Mouse (Mus musculus): ENCODE measurements around the gene Tmem106c.
A peak's percentile ranks its signal among the peaks of the same experiment; 100 is the strongest.

Gene Tmem106c

GRCm38 (mm10) chr15:97963989-97964835, at the start of gene Tmem106c:
Gene Tmem106c (plus strand): TSS chr15:97964200.
- peak; percentile 94 for DNase-seq

- DNase-seq = peak; percentile 12
Observed at GRCm38 (mm10) chr15:97914331-97914747, 49.7 kb upstream of the Tmem106c start.

DNA sequence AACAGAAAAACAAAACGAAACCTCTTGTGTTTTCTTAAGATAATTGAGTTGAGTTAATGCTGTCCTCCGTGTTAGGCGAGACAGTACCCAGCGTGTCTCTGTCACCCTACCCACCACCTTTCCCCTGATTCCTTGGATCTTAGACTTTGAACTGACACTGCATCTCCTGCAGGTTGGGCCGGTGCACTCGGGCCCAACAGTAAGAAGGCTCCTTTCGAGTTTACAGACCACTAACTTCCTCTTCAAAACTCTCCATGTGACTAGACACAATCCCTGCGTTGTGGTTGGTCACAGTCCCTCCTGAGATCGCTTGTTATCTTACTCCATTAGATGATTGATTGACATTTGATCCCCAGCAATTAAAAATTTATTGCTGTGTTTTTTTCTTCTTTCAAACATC, 46.0 kb upstream of the Tmem106c start:
- no peak for DNase-seq

GRCm38 (mm10) chr15:97919217-97919616, 44.8 kb upstream of the Tmem106c start:
- no peak for DNase-seq

- DNase-seq = no peak
Observed at GRCm38 (mm10) chr15:97920306-97920705, 43.7 kb upstream of the Tmem106c start.

DNA sequence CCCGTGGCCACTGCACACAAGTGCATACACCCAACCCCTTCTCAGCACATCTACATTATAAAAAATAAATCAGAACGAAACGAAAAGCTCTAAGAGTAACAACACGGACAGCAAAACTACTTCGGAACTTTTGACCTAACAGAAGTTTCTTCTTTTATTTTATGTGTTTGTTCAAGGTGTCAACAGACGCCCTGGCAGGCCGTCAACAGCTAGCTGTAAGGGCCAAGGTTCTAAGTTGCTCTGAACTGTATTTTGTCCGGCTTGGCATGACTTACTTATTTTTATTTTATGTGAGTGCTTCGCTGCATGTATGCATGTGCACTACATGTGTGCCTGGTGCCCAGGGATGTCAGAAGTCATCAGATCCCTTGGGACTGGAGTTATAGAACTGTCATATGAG, 42.2 kb upstream of the Tmem106c start:
- DNase-seq = no peak

- DNase-seq = no peak
Observed at GRCm38 (mm10) chr15:97922421-97922820, 41.6 kb upstream of the Tmem106c start.

GRCm38 (mm10) chr15:97927018-97927417, 37.0 kb upstream of the Tmem106c start:
- DNase-seq = no peak

DNA sequence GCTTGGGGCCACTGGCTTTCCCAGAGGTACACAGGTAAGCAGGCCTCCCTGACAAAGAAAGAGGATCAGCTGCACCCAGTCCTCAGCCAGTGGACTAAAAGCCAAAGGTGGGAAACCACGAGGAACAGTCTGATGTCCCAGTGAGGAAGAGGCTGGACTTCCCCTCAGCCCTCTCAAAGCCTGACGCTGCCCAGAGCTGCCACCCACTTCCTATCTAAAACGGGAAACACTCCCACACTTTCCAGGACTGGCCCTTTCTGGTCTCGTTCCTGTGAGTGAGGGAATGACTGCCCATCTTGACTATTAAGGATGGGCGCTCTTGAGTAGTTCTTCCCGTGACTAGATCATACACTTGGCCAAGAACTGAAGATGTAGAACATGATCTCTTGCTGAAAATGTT, 36.2 kb upstream of the Tmem106c start:
- DNase-seq = no peak

DNA sequence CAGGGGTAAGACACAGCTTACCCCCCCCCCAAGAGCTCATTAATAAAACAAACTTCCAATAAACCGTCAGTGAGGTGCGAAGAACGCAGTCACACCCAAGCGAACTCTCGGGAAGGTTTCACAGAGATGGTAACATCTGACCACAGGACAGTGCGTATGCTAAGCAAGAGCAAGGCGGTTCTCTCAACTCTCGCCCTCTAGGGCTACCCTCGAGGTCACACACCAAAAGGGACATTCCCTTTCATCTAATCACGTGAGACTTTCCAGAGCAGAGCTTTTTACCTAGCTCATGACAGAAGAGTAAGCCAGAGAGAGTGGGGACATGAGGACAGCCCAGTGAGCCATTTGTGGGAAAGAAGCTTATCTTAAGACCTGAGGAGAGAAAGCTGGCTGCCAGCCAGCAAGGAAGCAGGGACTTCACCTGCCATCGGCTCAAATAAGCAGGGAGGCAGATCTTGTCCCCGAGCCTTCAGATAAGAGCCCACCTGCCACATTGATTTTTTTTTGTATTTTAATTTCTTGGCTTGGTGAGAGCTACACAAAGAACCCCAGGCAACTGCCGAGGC, 34.7 kb upstream of the Tmem106c start:
- no peak for DNase-seq

- DNase-seq = no peak
Observed at GRCm38 (mm10) chr15:97932441-97932840, 31.6 kb upstream of the Tmem106c start.

- DNase-seq = no peak
Observed at GRCm38 (mm10) chr15:97938580-97938979, 25.4 kb upstream of the Tmem106c start.

DNA sequence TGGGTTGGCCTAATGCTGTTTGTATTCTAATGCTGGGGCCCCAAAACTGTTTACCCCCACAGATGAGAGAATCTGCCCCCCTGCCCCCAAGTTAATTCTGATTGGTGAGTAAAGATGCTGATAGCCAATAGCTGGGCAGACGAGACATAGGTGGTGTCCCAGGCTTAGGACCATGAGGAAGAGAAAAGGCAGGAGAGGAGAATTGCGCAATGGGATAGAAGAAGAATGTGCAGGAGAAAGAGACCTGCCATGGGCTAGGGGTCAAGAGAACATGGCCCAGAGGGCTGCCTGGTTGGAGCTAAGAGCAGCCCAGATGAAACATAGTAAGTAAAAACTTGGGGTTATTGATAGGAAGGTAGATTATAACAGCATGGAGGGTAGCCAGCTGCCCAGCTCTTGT, 23.9 kb upstream of the Tmem106c start:
- DNase-seq = no peak

GRCm38 (mm10) chr15:97941306-97941705, 22.7 kb upstream of the Tmem106c start:
- DNase-seq = no peak

DNA sequence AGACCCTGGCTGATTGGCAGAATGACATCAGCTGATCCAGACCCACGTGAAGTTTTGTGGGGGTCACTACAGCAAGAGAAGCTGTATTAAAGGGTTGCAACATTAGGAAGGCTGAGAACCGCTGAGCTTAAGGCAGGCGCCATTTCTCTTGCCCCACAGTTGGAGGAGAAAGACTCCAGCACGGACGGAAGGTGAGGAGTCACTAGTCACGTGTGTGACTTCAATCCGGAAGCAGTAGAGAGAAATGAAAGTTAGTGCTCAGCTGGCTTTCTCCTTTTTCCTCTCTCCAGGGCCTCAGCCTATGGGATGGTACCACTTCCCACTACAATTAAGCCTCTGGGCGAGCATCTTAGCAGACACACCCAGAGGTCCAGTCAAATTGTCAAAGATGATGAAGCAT, 21.5 kb upstream of the Tmem106c start:
- DNase-seq = no peak

DNA sequence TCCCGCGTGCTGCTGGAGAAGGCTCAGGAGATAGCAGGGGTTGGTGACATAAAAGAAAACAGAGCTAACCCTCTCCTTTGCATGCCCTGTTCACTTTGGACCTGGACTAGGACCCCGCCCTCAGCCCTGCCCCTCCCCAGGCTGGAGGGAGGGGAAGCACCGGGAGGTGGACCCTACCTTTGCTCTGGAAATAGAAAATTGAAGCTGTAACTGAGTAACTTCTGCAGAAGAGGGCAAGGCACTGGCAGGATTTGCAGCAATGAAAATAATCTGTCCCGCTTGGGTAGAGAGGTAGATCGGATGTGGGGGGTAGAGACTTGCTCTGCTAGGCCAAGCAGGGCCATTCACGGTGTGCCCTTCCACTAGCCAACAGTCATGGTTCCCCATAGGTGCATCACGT, 20.6 kb upstream of the Tmem106c start:
- no peak for DNase-seq

GRCm38 (mm10) chr15:97944919-97945574, 19.0 kb upstream of the Tmem106c start:
- DNase-seq = no peak

- no peak for DNase-seq
Observed at GRCm38 (mm10) chr15:97945656-97946315, 18.2 kb upstream of the Tmem106c start.

DNA sequence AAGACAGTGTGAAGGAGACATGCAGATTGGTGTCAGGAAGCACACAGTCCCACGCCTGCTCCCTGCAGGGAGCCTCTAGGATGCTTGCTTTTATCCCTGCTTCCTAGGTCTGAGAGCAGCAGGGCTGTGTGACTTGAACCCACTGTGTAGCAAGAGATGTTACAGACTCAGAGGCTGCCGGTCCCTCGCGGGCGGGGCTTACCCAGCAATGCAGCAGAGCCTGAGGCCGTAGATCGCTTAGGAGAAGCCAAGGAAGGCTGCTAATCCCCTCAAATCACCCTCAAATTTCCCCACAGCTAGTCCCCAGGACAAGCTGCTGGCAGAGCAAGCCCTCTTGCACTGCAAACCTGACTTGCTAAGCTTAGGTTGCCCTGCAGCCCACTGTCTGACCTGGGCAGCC, 15.3 kb upstream of the Tmem106c start:
- DNase-seq = no peak

DNA sequence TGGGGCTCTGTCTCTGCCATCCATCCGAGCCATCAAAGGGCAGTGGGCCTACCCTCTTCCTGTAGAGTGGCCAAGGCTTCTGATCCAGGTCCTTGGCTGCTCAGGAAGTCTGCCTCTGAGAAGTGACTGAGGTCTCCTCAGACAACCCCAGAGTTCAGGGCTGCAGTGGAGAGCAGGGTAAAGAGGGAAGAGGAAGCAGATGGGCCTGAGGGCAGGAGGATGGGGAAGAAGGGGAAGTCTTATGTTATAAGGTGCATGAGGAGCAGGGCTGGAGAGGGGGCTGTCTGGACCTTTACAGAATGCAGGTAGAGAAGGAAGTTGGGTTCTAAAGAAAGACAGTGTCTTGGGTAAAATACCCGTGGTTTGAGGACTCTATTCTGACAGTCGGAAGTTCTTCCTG, 14.3 kb upstream of the Tmem106c start:
- DNase-seq = no peak

- no peak for DNase-seq
Observed at GRCm38 (mm10) chr15:97950240-97950639, 13.8 kb upstream of the Tmem106c start.

DNA sequence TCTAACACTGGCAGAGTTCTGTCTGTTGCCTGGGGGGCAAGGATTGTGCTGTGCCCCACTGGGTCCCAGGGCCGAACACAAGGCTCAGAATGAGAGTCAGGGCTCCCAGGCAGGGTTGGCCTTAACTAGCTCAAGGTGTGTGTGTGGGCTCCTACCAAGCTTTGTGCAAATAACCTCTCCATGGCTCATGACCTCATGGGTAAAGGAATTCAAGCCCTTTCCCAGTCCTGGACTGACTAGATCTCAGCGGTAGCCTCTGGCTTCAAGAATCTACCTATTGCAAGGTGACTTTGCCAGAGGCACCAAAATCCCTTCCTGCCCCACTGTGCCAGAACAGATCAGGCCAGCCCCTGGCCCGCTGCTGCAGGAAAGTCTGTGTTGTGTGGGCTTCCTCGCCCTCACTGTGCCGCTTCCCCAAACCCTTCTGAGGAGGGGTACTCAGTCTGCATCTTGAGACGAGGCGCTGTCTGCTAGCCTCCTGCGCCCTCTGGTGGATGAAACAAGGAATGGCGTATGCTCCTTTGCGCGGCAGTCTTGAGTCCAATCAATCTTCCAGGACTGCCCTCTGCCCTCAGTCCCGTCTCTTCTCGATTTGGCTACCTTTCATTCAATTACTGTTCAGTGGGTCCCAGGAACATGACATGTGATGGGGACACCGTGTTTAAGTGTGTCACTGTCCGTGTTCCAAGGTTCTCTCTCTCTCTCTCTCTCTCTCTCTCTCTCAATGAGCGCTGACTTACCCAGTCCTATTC, 11.7 kb upstream of the Tmem106c start:
- DNase-seq = peak; percentile 62

- no peak for DNase-seq
Observed at GRCm38 (mm10) chr15:97952889-97953189, 11.2 kb upstream of the Tmem106c start.
